Mouse (Mus musculus) thymus, adult 2 months (tissue): ENCODE results near the gene Stam. TPM values are rescaled to one million over a fixed set of nuclear protein-coding genes. Genes with fewer than 3 reads are reported as not detected.

Source experiments
- DNase-seq: peaks from one replicate; pipeline ENCODE4 v3.0.0; 2021
- H3K27ac ChIP-seq: fragments of 200-500 bp; 2 replicates; pipeline ENCODE4 v1.5.1; 2012; ENCODE audit warnings: low read length, control low read depth; ENCODE audit not compliant: control insufficient read depth, insufficient read depth
- H3K27me3 ChIP-seq: fragments of 200-500 bp; 2 replicates; pipeline ENCODE4 v1.6.1; 2012; ENCODE audit warnings: mild to moderate bottlenecking, low read length, moderate library complexity, mixed read lengths; ENCODE audit not compliant: control insufficient read depth, insufficient read depth
- H3K36me3 ChIP-seq: fragments of 200-500 bp; 2 replicates; pipeline ENCODE4 v1.6.1; 2012; ENCODE audit warnings: mild to moderate bottlenecking, low read length, moderate library complexity; ENCODE audit not compliant: control insufficient read depth, insufficient read depth
- H3K4me1 ChIP-seq: fragments of 200-500 bp; replicated peaks from 2 replicates; pipeline ENCODE4 v1.6.1; 2012; ENCODE audit warnings: low read length; ENCODE audit not compliant: control insufficient read depth, insufficient read depth
- H3K4me3 ChIP-seq: fragments of 200-500 bp; 2 replicates; pipeline ENCODE4 v1.5.1; 2012; ENCODE audit warnings: mild to moderate bottlenecking, low read length, control low read depth, moderate library complexity; ENCODE audit not compliant: control insufficient read depth, insufficient read depth
- CTCF ChIP-seq: fragments of 200-500 bp; IDR thresholded peaks from 2 replicates; pipeline ENCODE4 v1.5.1; 2012; ENCODE audit warnings: mild to moderate bottlenecking, control low read depth, low read length, moderate library complexity, borderline replicate concordance; ENCODE audit not compliant: control insufficient read depth, poor library complexity, insufficient read depth; ENCODE audit errors: extremely low read depth
- POLR2A ChIP-seq: fragments of 200-500 bp; IDR thresholded peaks from 2 replicates; pipeline ENCODE4 v1.6.1; 2012; ENCODE audit warnings: mild to moderate bottlenecking, low read length, control low read depth, moderate library complexity; ENCODE audit not compliant: control insufficient read depth, poor library complexity, insufficient read depth; ENCODE audit errors: extremely low read depth
- WGBS: fragments of 180-500 bp; shearing (Covaris S2); methylation state at CpG from one replicate; pipeline ENCODE4 v1.1.7; 2018; 5-methylcytosine and 5-hydroxymethylcytosine counted together
- polyA plus RNA-seq: library from polyadenylated mRNA; depleted of rRNA; stranded (reverse); fragments of >200 nt; gene quantifications from 2 replicates; pipeline ENCODE4 v1.2.3, GENCODE M21; 2012

The Stam gene
- polyA plus RNA-seq, 1 experiment, result 21.1 TPM

- H3K4me3 ChIP-seq, result no peak overlapping the region
Observed at GRCm38 (mm10) chr2:14053618-14054017, 20.3 kb upstream of the Stam start.

GRCm38 (mm10) chr2:14054163-14054562, 19.7 kb upstream of the Stam start:
- peaks cover 13% of the 10 kb centered on the region for H3K4me1 ChIP-seq
- 77% methylated on average over 3 of the region's 3 CpGs for WGBS
- TF ChIP-seq CTCF, result no peak
- TF ChIP-seq POLR2A, result no peak
- no peak for DNase-seq
- H3K4me3 ChIP-seq, result no peak overlapping the region
- H3K27me3 ChIP-seq, result no peaks in the 10 kb centered on the region
- H3K27ac ChIP-seq, result no peak overlapping the region
- H3K36me3 ChIP-seq, result no peaks in the 10 kb centered on the region

More at GRCm38 (mm10) chr2:14053618-14054017, 20.3 kb upstream of the Stam start:
- DNase-seq, result peak; percentile 26
- TF ChIP-seq CTCF, result no peak
- no peak for TF ChIP-seq POLR2A
- WGBS, result 40% methylated on average over 3 of the region's 3 CpGs
- no peak overlapping the region for H3K27ac ChIP-seq
- H3K4me1 ChIP-seq, result peaks cover 13% of the 10 kb centered on the region
- no peaks in the 10 kb centered on the region for H3K27me3 ChIP-seq
- H3K36me3 ChIP-seq, result no peaks in the 10 kb centered on the region

- Histone ChIP-seq H3K36me3 (no peaks in the 10 kb centered on the region), H3K27ac (no peak overlapping the region), H3K4me1 (peaks cover 13% of the 10 kb centered on the region), H3K4me3 (peak overlapping the region; percentile 79), H3K27me3 (no peaks in the 10 kb centered on the region)
- 13% methylated on average over 6 of the region's 6 CpGs for WGBS
- TF ChIP-seq POLR2A, result no peak
- no peak for TF ChIP-seq CTCF
- DNase-seq, result no peak
Observed at GRCm38 (mm10) chr2:14054716-14055115, 19.2 kb upstream of the Stam start.

- Histone ChIP-seq H3K36me3 (no peaks in the 10 kb centered on the region), H3K27ac (no peak overlapping the region), H3K27me3 (no peaks in the 10 kb centered on the region), H3K4me3 (peak overlapping the region; percentile 79), H3K4me1 (peaks cover 13% of the 10 kb centered on the region)
- 1% methylated on average over 55 of the region's 58 CpGs for WGBS
- no peak for TF ChIP-seq CTCF
- DNase-seq, result no peak
Observed at GRCm38 (mm10) chr2:14055168-14055565, 18.7 kb upstream of the Stam start.

- WGBS, result 1% methylated on average over 101 of the region's 101 CpGs
- peak within 1 kb of the TSS; percentile 79 for H3K4me3 ChIP-seq
- TF ChIP-seq CTCF (no peak), POLR2A (no peak)
- DNase-seq, result peak; percentile 85
- peaks cover 13% of the 10 kb centered on the region for H3K4me1 ChIP-seq
- no peak within 1 kb of the TSS for H3K27ac ChIP-seq
- no peaks in the 10 kb centered on the region for H3K27me3 ChIP-seq
- H3K36me3 ChIP-seq, result no peaks in the 10 kb centered on the region
Observed at GRCm38 (mm10) chr2:14055566-14056331, 18.1 kb upstream of the Stam start, which contains the start of gene Hacd1. Hacd1 (minus strand) TSS chr2:14056135.

GRCm38 (mm10) chr2:14065704-14066650, 7.9 kb upstream of the Stam start:
- Histone ChIP-seq H3K4me3 (no peak overlapping the region), H3K27ac (no peak overlapping the region), H3K27me3 (no peaks in the 10 kb centered on the region), H3K4me1 (no peaks in the 10 kb centered on the region), H3K36me3 (no peaks in the 10 kb centered on the region)
- no peak for DNase-seq
- TF ChIP-seq CTCF, result no peak
- TF ChIP-seq POLR2A, result no peak
- 70% methylated on average over 2 of the region's 2 CpGs for WGBS
